Mouse (Mus musculus) frontal cortex, postnatal 25 days (tissue): ENCODE results near the gene Rhbdd3.
"Not testable (repeated sequence)": the region's sequence is repeated elsewhere in the genome, so short reads cannot be mapped to it uniquely, and the experiment has no call there.

Source experiments
- DNase-seq, 2 experiments: peaks; one replicate each; pipeline ENCODE4 v3.0.0; 2022; ENCODE audit warnings: low spot score in 2 of 2

The Rhbdd3 gene

GRCm38 (mm10) chr11:5065056-5065821 lies 33.5 kb upstream of the Rhbdd3 start, which contains the start of gene Gas2l1:
Gene Gas2l1, minus strand, starts transcription at chr11:5065327.
- peak; percentile 60 to 79 for DNase-seq

- no peak for DNase-seq
These were observed 31.7 kb upstream of the Rhbdd3 start for GRCm38 (mm10) chr11:5067063-5067462.

- no peak for DNase-seq
These were observed 30.4 kb upstream of the Rhbdd3 start for GRCm38 (mm10) chr11:5068126-5068971.

GRCm38 (mm10) chr11:5074882-5075281 lies 23.8 kb upstream of the Rhbdd3 start:
- DNase-seq, result no peak

DNA sequence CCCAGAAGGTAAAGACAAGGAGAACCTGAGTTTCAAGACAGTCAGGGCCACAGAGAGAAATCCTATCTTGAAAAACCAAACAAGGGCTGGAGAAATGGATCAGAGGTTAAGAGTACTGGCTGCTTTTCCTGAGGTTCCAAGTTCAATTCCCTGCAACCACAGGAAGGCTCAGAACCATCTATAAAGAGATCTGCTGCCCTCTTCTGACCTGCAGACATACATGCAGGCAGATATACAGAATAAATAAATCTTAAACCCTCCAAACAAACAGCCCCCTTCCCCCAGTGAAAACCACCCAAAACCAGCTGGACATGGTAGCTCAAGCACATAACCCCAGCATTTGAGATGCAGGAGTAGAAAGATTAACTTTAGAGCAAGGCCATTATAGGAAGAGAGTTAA lies 23.0 kb upstream of the Rhbdd3 start:
- DNase-seq, result no peak

DNA sequence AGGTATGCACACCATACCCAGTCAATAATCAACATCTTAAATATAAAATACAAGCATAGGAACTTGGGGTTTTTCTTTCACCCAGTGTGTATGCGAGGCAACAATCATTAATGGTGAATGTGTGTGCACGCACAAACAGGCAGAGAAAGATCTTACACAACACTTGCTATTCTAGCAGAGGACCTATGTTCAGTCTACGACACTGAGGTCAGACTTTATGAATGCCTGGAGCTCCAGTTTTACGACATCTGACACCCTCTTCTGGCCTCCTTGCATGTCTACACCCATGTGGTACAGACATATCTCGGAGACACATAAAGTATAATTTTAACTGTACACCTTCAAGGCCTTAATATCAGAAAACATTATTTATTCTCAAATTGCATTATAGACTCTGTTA lies 21.9 kb upstream of the Rhbdd3 start:
- not testable (repeated sequence) for DNase-seq

DNA sequence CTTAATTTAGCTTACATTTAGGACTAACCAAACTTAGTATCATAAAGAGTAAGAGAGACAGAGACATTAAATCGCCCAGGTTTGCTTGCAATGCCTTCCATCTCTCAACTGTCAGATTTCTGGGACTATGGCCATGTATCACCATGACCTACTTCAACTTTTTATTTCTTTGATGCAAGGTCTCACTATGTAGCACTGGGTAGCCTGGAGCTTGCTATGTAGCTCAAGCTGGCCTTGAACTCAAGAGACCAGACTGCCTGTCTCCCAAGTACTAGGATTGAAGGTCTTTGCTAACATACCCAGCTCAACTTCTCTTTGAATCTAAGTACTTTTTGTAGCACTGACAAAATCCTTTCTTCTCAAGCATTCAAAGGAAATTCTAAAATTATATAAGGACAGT lies 9.6 kb upstream of the Rhbdd3 start:
- DNase-seq, result no peak

GRCm38 (mm10) chr11:5091706-5092105 lies 7.0 kb upstream of the Rhbdd3 start:
- no peak for DNase-seq

DNA sequence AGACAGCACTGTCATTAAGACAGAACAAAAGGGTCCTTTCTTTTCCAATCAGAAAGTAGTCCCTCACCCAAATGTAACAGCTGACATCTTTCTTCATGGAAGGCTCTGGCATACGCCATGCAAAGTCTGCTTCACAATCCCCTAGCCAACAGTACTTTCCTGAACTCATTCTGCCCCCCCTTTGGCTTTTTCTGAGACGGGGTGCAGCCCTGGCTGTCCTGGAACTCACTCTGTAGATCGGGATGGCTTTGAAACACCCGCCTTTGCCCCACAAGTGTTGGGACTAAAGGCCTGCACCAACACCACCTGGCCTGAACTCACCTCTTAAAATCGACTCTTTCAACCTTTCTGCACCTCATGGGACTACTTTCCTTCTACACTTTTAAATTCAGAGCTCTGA lies 2.8 kb upstream of the Rhbdd3 start:
- no peak for DNase-seq

DNA sequence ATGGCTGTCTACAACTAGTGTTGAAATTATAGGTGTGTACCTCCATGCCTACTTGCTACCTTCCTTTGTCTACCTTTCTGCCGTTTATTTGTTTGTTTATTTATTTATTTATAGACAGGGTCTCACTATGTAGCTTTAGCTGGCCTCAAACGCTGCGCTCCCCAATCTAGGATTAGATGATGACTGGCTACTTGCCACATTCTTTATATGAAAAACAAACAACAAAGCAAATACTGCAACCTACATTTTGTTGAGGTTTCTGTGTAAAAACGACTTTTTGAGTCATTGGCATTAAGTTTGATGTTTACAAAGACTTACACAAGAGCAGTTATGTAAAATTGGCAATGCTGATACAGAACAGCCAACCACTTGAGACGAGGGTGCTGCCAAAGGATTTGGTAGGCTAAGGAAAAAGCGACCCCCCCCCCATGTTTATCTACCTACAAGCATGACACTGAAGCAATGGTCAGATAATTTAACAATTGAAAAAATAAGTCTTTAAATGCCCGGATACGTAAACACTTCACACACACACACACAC lies 2.2 kb upstream of the Rhbdd3 start:
- DNase-seq, result no peak

DNA sequence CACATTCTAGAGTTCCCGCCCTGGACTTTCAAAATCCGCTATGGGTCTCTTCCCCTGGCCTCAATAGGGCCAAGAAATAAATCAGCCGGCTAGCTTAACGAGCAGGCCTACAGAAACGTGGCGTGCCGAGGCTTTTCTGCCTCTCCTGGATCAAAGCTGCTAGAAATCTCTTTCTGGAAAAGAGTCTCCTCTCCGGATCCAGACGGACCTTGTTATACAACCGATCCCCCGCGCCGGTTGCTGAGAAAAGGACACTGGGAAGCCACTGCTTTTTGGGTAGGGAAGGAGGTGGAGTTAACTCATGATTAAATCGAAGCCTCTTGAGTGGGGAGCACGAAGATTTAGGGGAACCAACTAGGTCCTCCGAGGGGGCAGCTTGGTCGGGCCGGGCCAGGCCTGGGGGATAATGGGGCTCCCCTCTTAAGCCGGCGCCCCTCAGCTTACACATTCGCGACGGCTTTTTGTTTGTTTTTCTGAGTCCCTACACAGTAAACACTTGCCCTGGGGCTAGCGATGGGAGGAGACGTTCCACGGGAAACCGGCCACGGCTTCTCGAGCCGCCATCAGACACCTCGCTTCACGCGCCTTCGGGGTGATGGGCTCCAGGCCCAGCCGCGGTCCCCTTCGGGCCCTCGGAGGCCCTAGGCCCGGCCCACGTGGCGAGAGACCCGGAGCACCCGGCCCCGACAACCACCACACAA lies 541 bp upstream of the Rhbdd3 start:
- DNase-seq, result peak in 1 of 2 experiments; percentile 55

GRCm38 (mm10) chr11:5099576-5100183 lies 954 bp downstream of the Rhbdd3 start:
- DNase-seq, result peak; percentile 55 to 64

DNA sequence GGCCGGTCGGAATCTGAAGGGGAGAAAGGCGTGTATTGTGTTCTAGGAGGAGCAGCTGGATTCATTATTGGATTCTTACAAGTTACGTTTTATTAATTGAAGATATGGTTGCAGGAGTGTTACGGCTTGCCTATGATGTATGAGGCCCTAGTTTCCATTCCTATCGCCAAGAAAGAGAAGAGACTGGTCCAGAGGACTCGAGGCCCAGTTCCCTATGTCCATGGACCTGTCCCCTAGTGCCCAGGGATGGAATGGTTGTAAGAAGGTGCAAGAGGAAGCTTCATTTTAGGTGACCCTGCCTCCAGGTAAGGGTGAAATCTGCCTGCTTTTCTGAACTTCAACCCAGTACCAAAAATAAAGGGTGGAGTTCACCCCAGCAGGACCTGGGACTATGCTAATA lies 1.6 kb downstream of the Rhbdd3 start:
- no peak for DNase-seq

DNA sequence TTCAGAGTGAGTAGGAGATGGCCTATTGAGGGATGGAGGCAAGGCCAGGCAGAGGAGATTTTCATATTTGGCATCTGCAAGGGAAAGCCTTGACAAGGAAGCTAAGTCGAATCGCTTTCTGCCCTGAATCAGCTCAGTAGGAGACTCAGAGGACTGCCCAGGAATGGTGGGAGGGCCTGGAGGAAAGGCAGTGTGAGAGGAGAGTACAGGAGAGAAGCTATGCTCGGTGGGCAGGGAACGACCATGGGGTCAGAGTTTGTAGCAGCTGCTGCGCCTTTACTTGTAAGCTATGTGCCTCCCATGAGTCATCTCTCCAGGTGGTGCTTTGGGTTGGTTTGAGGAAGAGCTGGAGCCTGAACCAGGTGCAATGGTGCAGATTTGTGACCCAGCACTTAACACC lies 2.1 kb downstream of the Rhbdd3 start:
- no peak for DNase-seq

GRCm38 (mm10) chr11:5101641-5102040 lies 2.9 kb downstream of the Rhbdd3 start:
- DNase-seq, result no peak

GRCm38 (mm10) chr11:5102384-5102783 lies 3.7 kb downstream of the Rhbdd3 start:
- no peak for DNase-seq

GRCm38 (mm10) chr11:5103986-5104509 lies 5.3 kb downstream of the Rhbdd3 start:
- DNase-seq, result no peak

- DNase-seq, result no peak
These were observed 10.7 kb downstream of the Rhbdd3 start for GRCm38 (mm10) chr11:5109441-5109840.

- no peak for DNase-seq
These were observed 14.9 kb downstream of the Rhbdd3 start for GRCm38 (mm10) chr11:5113645-5114044.

- peak; percentile 87 to 91 for DNase-seq
These were observed 16.3 kb downstream of the Rhbdd3 start for GRCm38 (mm10) chr11:5114931-5115581.

- no peak for DNase-seq
These were observed 27.0 kb downstream of the Rhbdd3 start for GRCm38 (mm10) chr11:5125713-5126112.
